ENCODE assay signal across 8 mouse cellular contexts in the genomic region with DNA sequence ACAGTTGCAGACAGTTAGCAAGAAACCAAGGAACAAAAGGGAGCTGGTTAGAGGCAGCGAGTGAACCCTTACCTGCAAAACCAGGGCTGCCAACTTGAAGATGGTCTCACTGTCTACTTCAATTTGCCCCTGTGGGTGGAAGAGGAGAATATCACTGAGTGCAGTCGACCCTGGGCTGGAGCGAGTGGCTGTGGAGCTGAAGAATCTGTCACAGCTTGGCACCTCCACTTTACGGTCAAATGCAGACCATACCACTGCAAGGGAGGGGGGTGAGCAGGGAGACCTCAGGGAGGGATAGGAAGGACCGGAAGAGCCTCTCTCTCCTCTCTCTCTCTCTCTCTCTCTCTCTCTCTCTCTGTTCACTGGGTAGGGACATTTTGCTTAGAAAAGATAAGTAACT.
DNase-seq lines count a peak whose midpoint lies in the region; ATAC-seq and TF ChIP-seq lines count a peak whose summit lies in the region.

No protein-coding gene starts in this region.

- 0 out of 2 replicates have a peak, but pooled peaks have one; percentile 58 for ATAC-seq in forebrain, embryonic 16.5 days
- 0 out of 2 replicates have a peak, but pooled peaks have one; percentile 19 for ATAC-seq in liver, embryonic 16.5 days (ENCODE audit: low read depth)
- no peak for ATAC-seq in stomach, embryonic 15.5 days (ENCODE audit: insufficient read depth, low FRiP score, low read depth)

- no peaks in the 10 kb centered on the region for H3K36me3 ChIP-seq in forebrain, embryonic 16.5 days (ENCODE audit: control insufficient read depth, insufficient read depth)
- no peaks in the 10 kb centered on the region for H3K36me3 ChIP-seq in liver, embryonic 16.5 days (ENCODE audit: control insufficient read depth, insufficient read depth)
- H3K36me3 ChIP-seq in stomach, embryonic 15.5 days: no peaks in the 10 kb centered on the region

- peak overlapping the region; percentile 14; the same call in 1 of the 2 replicates for H3K4me2 ChIP-seq in forebrain, embryonic 16.5 days (ENCODE audit: low read length)
- H3K4me2 ChIP-seq in liver, embryonic 16.5 days (ENCODE audit: low read depth, low read length): no peak overlapping the region
- H3K4me2 ChIP-seq in stomach, embryonic 15.5 days: peak overlapping the region; percentile 38

- no peak overlapping the region for H3K27ac ChIP-seq in forebrain, embryonic 16.5 days (ENCODE audit: low read length)
- peak overlapping the region; percentile 13; the same call in 1 of the 2 replicates for H3K27ac ChIP-seq in liver, embryonic 16.5 days (ENCODE audit: low read length)
- peak overlapping the region; percentile 79 for H3K27ac ChIP-seq in stomach, embryonic 15.5 days
- no peak overlapping the region for H3K27ac ChIP-seq in left cerebral cortex, adult 2 months

- no peaks in the 10 kb centered on the region for H3K27me3 ChIP-seq in forebrain, embryonic 16.5 days (replicated peaks; ENCODE audit: control insufficient read depth, insufficient read depth, low read length)
- H3K27me3 ChIP-seq in liver, embryonic 16.5 days (ENCODE audit: control insufficient read depth, insufficient read depth, low read depth, low read length): no peaks in the 10 kb centered on the region
- H3K27me3 ChIP-seq in stomach, embryonic 15.5 days (replicated peaks): no peaks in the 10 kb centered on the region

- WGBS in forebrain, embryonic 16.5 days: 10% methylated on average over 5 of the region's 5 CpGs
- 13% methylated on average over 5 of the region's 5 CpGs for WGBS in liver, embryonic 16.5 days (ENCODE audit: insufficient replicate concordance)
- WGBS in stomach, embryonic 15.5 days: 20% methylated on average over 5 of the region's 5 CpGs

- peaks cover 18% of the 10 kb centered on the region for H3K4me1 ChIP-seq in forebrain, embryonic 16.5 days (replicated peaks; ENCODE audit: control insufficient read depth, insufficient read depth, low read length)
- peaks cover 2% of the 10 kb centered on the region for H3K4me1 ChIP-seq in liver, embryonic 16.5 days (ENCODE audit: control insufficient read depth, low read depth, low read length)
- 0 out of 2 replicates have a peak, but pooled peaks cover 11% of the 10 kb centered on the region for H3K4me1 ChIP-seq in stomach, embryonic 15.5 days

- no peak overlapping the region for H3K9ac ChIP-seq in forebrain, embryonic 16.5 days (replicated peaks; ENCODE audit: low read depth, low read length)
- no peak overlapping the region for H3K9ac ChIP-seq in liver, embryonic 16.5 days (ENCODE audit: low read depth, low read length)
- no peak overlapping the region for H3K9ac ChIP-seq in stomach, embryonic 15.5 days

- intact Hi-C loops in left cerebral cortex, postnatal 4 days (cut with DNase I): no loop called here
- intact Hi-C loops in left cerebral cortex, adult 2 months (cut with DNase I): no loop called here

- no peaks in the 10 kb centered on the region for H3K9me3 ChIP-seq in forebrain, embryonic 16.5 days (ENCODE audit: control insufficient read depth, low read length)
- no peaks in the 10 kb centered on the region for H3K9me3 ChIP-seq in liver, embryonic 16.5 days (replicated peaks; ENCODE audit: control insufficient read depth, low read length)
- H3K9me3 ChIP-seq in stomach, embryonic 15.5 days: no peaks in the 10 kb centered on the region

- H3K4me3 ChIP-seq in forebrain, embryonic 16.5 days (replicated peaks; ENCODE audit: low read length): 0 out of 2 replicates have a peak overlapping the region, but pooled peaks have one; percentile 17
- H3K4me3 ChIP-seq in liver, embryonic 16.5 days (ENCODE audit: low read depth, low read length): peak overlapping the region; percentile 55
- H3K4me3 ChIP-seq in stomach, embryonic 15.5 days (replicated peaks): peak overlapping the region; percentile 32
- no peak overlapping the region for H3K4me3 ChIP-seq in left cerebral cortex, adult 2 months

- no peak for TF ChIP-seq CTCF in left cerebral cortex, adult 2 months (IDR thresholded peaks at IDR 0.05)

- peak; percentile 28 for DNase-seq in left cerebral cortex, postnatal 4 days
- no peak for DNase-seq in left cerebral cortex, adult 11 months (ENCODE audit: low spot score)
- DNase-seq in adrenal gland, adult 18-20 months (ENCODE audit: low spot score in 2 of 2): no peak
- DNase-seq in left cerebral cortex, adult 2 months (ENCODE audit: extremely low spot score in 1 of 2, low spot score in 2 of 2): no peak
- DNase-seq in urinary bladder, adult 2 months (ENCODE audit: low spot score): no peak

Comparison
In these comparisons a context has a peak if more than half of its experiments do, and no peak if none do; other contexts are left out.
1. H3K27ac ChIP-seq: peak in liver, embryonic 16.5 days (single experiment) and stomach, embryonic 15.5 days (single experiment); none in forebrain, embryonic 16.5 days (single experiment) and left cerebral cortex, adult 2 months (single experiment).